Mouse (Mus musculus) T-helper 2 cell (primary cell): ENCODE results near the gene Rnls.

Experiments
- in situ Hi-C: fragments of 300-600 bp; cut with MboI, MseI; formaldehyde crosslinking; loops from one replicate; pipeline ENCODE4 v1.15.1; 2025; ENCODE audit warnings: high pct_unique_total_duplicates

Gene Rnls

DNA sequence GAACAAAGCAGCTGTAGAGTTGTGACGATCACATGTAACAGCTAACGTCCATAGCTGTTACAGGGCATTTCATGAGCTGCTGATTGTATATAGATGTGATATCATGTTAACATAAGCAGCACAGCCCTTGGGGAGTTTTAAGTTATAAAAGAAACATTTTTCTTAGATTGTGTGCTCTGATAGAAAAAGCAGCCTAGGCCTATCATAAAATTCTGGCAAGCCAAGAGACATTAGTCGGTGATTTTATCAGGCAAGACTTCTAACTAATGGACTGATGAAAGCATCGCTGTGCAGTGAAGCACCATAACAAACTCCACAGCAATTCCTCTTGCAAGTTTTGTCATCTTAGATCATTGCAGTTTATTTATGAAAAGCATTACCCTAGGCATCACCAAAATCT lies 190.9 kb downstream of the Rnls start:
- in situ Hi-C loops: no loop called here

- in situ Hi-C loops: loop anchor here (10.0 kb wide), 1 partner anchor 693 kb away; no protein-coding TSS in a partner anchor
Measured at GRCm38 (mm10) chr19:33192064-33192463, 200.0 kb downstream of the Rnls start.

DNA sequence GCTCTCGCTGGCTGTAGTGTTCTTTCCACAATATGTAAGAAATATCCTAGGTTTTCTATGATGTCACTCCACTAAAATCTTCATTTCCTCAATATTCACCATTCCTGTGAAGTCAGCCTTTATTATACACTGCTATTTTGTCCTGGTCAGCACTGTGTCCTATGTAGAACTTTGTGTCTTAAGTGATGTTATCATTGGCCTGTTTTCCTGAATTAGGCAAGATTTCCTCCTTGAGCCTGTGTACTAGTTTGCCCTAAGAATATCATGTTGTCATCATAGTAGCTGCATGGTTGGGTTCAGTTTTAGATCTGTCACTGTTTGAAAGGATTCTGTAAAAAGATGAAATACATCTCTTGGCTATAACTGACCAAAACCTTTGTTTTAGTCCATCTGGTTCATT lies 203.3 kb downstream of the Rnls start:
- in situ Hi-C loops: no loop called here

DNA sequence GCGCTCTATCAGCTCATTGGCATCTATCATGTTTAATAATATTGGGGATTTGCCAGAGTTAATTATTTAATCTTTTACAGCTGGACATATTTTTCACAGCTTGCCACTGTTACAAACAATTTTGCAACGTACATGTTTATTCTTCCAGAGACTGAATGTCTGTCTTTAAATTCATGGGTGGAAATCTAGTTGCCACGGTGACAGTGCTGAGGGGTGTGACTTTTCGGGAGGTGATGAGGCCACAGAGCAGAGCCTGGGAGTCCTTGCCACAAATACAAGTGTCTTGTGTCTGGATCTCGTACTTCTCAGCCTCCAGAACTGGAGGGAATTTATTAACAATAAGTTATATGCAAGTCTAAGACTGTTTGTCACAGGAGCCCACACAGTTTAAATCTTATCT lies 212.5 kb downstream of the Rnls start:
- in situ Hi-C loops: no loop called here

GRCm38 (mm10) chr19:33178866-33179265 lies 213.2 kb downstream of the Rnls start:
- in situ Hi-C loops: no loop called here

- in situ Hi-C loops: no loop called here
Measured at GRCm38 (mm10) chr19:33178367-33178766, 213.7 kb downstream of the Rnls start.

DNA sequence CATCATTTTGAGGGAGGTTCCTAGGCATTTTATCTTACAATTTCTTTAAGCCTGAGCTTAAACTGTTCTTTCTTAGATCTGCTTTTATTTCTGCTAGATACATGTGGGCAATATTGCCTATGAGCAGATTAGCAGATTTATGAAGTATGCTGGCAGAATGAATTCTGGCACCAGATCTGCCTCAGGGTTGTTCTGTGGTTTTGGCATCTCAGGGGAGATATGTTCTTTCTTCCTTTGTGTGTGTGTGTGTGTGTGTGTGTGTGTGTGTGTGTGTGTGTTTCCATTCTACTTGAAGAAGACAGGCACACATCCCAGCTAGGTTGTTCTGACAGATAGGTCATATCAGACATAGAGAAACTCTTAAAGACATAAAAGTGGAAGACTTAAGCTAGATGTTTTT lies 218.1 kb downstream of the Rnls start:
- in situ Hi-C loops: no loop called here

DNA sequence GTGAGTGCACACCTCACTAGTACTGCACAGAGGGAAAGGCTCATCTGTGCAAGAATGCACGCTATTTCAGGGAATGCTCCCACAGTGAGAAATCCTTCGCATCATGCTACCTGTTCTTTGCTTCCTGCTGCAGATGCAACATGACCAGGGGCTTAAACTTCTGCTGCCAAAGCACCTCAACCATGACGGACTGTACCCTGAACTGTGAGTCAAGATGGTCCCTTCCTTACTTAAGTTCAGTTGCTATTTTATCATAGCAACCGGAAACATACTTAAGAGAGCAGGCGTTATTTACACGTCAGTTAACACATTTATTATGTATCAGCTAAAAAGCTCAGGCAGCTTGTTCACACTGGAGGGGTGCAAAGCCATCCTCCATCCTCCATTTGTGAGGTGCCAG lies 222.2 kb downstream of the Rnls start:
- in situ Hi-C loops: no loop called here

DNA sequence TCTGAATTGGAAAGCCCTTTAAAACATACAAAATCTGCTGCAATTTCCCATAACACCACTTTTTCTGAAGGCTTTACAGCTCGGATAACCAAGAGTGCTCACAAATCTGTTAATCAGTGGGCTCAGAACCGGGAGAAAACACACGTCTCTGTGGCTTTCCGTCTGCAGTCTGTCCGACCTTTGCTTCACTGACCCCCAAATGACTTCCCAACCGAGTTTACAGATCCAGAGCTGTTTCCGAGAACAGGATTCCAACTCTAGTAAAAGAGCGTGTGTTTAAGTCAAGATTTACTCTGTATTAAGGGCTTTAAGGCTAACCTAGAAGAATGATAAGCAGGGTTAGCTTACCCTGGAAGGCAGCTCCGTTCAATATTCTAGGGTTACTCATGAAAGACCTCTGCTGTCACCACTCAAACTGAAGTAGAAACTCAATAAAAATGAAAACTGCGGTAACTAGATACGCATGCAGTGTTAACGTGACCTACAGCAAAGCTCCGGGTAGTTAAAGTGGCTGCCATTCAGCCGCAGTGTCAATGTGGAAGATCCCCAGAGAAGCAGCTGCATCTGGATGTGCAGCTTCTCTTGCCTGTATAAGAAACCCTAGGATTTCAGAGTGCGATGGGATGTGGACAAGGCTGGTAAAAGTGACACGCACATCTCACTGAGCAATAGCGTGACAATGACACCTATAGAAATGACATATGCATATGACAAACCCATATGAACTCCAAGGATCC lies 224.4 kb downstream of the Rnls start:
- in situ Hi-C loops: no loop called here

- in situ Hi-C loops: no loop called here
Measured at GRCm38 (mm10) chr19:33164801-33165200, 227.3 kb downstream of the Rnls start.

GRCm38 (mm10) chr19:33161903-33162302 lies 230.2 kb downstream of the Rnls start:
- in situ Hi-C loops: no loop called here

GRCm38 (mm10) chr19:33159897-33160296 lies 232.2 kb downstream of the Rnls start:
- in situ Hi-C loops: no loop called here

GRCm38 (mm10) chr19:33159192-33159591 lies 232.9 kb downstream of the Rnls start:
- in situ Hi-C loops: no loop called here

DNA sequence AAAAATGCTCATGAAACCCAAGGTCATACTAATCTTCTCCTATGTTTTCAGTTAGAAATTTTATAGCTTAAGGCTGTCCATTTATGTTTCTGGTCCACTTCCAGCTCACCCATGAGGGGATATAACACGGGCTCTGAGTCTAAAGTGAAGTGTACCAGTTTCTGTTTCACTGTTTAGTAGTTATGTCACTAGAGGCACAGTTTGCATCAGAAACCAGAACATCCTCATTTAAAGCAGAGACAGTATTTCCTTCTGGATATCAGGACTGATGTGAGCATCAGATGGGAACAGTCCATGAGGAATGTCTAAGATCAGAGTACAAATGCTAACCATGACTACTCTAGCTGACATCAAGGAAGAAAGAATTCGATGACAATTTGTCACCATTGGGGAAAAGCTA lies 233.9 kb downstream of the Rnls start:
- in situ Hi-C loops: no loop called here

DNA sequence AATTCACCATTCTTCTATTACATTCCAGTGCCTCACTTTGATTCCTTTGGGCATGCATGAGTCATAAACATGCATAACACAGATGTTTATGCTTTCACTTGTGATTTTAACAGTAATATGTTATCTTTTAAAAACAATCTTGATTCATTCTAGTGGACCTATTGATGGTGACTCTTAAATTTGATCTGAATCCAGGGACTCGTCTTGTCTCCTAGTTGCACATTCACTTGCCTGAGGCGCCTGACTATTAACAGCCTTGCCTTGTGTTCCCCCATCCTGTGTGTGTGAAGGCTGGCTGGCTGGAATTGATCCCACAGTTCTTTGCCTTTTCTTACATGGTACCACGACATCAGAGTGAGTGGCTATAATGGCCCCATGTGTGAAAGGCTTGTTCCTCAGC lies 243.7 kb downstream of the Rnls start:
- in situ Hi-C loops: no loop called here

DNA sequence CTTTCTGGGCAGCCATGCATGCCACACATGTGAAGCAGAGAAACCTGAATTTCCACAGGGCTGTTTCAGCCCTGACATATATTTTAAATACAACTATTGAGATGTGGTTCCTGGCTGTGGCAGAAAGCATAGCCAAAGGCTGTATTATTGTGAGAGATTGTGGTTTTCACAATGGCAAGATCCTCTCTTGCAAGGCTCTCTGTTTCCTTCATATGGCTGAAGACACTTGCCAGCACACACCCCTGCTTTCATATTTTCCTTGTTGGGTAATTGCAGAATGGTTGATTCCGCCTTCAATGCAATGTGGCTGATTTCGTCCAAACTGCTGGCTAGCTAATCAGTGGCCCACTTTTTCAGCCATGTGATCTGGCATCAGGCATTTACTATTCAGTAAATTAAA lies 248.9 kb downstream of the Rnls start:
- in situ Hi-C loops: no loop called here

GRCm38 (mm10) chr19:33137316-33137715 lies 254.8 kb downstream of the Rnls start:
- in situ Hi-C loops: no loop called here

GRCm38 (mm10) chr19:33122611-33123226 lies 269.4 kb downstream of the Rnls start:
- in situ Hi-C loops: no loop called here

GRCm38 (mm10) chr19:33119947-33120346 lies 272.1 kb downstream of the Rnls start:
- in situ Hi-C loops: no loop called here

DNA sequence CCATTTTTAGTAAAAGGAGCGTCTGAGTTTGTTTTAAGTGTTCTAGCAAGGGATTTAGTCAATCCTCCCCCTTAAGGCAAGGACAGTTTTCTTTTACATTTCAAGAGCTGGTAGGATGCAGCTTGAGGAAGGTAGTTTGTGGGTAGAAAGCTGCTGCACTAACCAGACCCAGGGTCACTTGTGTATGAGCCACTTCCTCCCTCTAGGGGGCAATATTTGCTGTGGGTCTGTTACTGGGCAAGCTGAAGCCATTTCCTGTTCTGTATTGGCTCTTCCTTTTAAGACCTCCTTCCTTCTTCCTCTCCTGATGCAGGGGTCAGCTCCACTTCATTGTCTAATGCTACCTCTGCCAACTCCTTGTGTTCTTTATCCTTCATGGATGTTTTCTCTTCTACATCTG lies 273.2 kb downstream of the Rnls start:
- in situ Hi-C loops: no loop called here

DNA sequence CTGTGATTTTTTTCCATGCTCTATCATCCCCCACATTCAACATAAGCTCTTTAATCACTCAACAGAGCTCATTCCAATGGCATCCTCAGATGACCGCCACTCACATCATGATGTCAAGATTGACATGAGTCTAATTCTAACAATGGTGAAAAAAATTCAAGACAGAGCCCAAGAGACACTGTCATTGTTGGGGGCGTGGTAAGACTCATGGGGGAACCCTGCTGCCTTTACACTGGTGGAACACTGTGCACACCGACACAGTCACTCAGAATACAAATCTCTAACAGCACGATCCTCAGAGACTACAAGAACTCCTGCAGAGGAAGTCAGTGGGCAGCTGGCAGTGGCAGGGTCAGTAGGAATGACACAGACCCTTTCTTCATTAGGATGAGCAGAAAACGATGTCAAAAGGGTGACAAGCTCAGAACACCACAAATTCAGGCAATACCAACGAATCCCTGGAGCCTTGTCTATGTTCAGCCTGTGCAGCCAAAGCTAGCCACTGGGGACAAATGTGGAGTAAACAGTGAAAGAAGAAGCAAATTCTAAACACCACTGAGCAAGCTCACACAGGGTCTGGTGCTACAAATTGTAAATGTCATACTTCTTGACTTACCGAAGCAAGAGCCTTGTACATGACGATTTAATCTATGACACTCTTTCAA lies 277.3 kb downstream of the Rnls start:
- in situ Hi-C loops: no loop called here

- in situ Hi-C loops: no loop called here
Measured at GRCm38 (mm10) chr19:33113746-33114145, 278.3 kb downstream of the Rnls start.

DNA sequence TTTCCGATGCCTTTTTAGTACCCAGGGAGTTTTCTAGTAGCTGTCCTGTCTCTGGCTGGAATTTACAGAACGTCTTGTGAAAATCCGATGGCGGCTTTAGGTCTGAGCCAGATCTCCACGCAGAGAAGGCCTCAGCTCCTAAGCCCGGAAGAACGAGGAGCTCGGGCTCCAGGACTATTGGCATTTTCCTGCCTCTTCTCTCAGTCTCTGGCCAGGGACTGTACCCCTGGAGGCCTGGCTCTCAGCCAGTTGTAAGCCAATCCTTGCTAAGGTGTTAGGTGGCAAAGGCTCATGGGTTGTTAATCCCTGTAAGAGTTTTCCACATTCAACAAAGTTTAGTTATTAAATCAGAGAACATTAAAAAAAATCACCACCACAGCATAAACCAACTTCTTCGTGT lies 281.7 kb downstream of the Rnls start:
- in situ Hi-C loops: no loop called here
